Mouse (Mus musculus): ENCODE data around the gene Plin4.

Plin4 gene

GRCm38 (mm10) chr17:56109219-56110051, at the start of gene Plin4:
Gene Plin4 (minus strand): TSS chr17:56109803.
- peak; percentile 99 for DNase-seq

GRCm38 (mm10) chr17:56153643-56154042, 44.0 kb upstream of the Plin4 start:
- DNase-seq = peak; percentile 97

- no peak for DNase-seq
Measured at GRCm38 (mm10) chr17:56149897-56150296, 40.3 kb upstream of the Plin4 start.

- no peak for DNase-seq
Measured at GRCm38 (mm10) chr17:56148790-56149618, 39.4 kb upstream of the Plin4 start.

GRCm38 (mm10) chr17:56148280-56148679, 38.7 kb upstream of the Plin4 start:
- DNase-seq = no peak

GRCm38 (mm10) chr17:56147420-56147819, 37.8 kb upstream of the Plin4 start:
- no peak for DNase-seq

- peak; percentile 84 for DNase-seq
Measured at GRCm38 (mm10) chr17:56146131-56146530, 36.5 kb upstream of the Plin4 start.

- DNase-seq = peak; percentile 79
Measured at GRCm38 (mm10) chr17:56144546-56144945, 34.9 kb upstream of the Plin4 start.

- DNase-seq = no peak
Measured at GRCm38 (mm10) chr17:56141702-56142605, 32.4 kb upstream of the Plin4 start.

GRCm38 (mm10) chr17:56139858-56140595, 30.4 kb upstream of the Plin4 start, which contains the start of gene Sema6b:
Gene Sema6b (minus strand): TSS chr17:56140343.
- peak; percentile 94 for DNase-seq

GRCm38 (mm10) chr17:56139355-56139754, 29.8 kb upstream of the Plin4 start:
- no peak for DNase-seq

- no peak for DNase-seq
Measured at GRCm38 (mm10) chr17:56137839-56138613, 28.4 kb upstream of the Plin4 start.

- no peak for DNase-seq
Measured at GRCm38 (mm10) chr17:56136558-56136957, 27.0 kb upstream of the Plin4 start.

- DNase-seq = peak; percentile 98
Measured at GRCm38 (mm10) chr17:56134463-56134971, 24.9 kb upstream of the Plin4 start.

- peak; percentile 100 for DNase-seq
Measured at GRCm38 (mm10) chr17:56133457-56134363, 24.1 kb upstream of the Plin4 start.

- peak; percentile 97 for DNase-seq
Measured at GRCm38 (mm10) chr17:56132661-56133060, 23.1 kb upstream of the Plin4 start.

- DNase-seq = peak; percentile 96
Measured at GRCm38 (mm10) chr17:56131814-56132213, 22.2 kb upstream of the Plin4 start.

- no peak for DNase-seq
Measured at GRCm38 (mm10) chr17:56131136-56131535, 21.5 kb upstream of the Plin4 start.

- DNase-seq = peak; percentile 92
Measured at GRCm38 (mm10) chr17:56128246-56128645, 18.6 kb upstream of the Plin4 start.

GRCm38 (mm10) chr17:56126175-56126574, 16.6 kb upstream of the Plin4 start:
- peak; percentile 92 for DNase-seq

All from heart, adult 11 months (tissue).